Mouse (Mus musculus) kidney, embryonic 14.5 days (tissue): Measurements from ENCODE around the gene Ubash3b. TPM values are rescaled to one million over a fixed set of nuclear protein-coding genes. Genes with fewer than 3 reads are reported as not detected.

ENCODE experiments used
- ATAC-seq: fragments of 200-750 bp; cut with Nextera tagmentation; 2 replicates; pipeline ENCODE4 v1.8.0; 2017; ENCODE audit warnings: moderate number of reproducible peaks, mild to moderate bottlenecking, moderate TSS enrichment, moderate library complexity; ENCODE audit not compliant: low FRiP score, low TSS enrichment
- H3K27ac ChIP-seq: fragments of 300-500 bp; sonication (generic); 2 replicates; pipeline ENCODE4 v1.5.1; 2014; ENCODE audit warnings: low read depth, mild to moderate bottlenecking, low read length, moderate library complexity, mixed read lengths
- H3K27me3 ChIP-seq: fragments of 300-500 bp; sonication (generic); 2 replicates; pipeline ENCODE4 v1.6.1; 2014; ENCODE audit warnings: mild to moderate bottlenecking, low read length; ENCODE audit not compliant: control insufficient read depth, insufficient read depth
- H3K36me3 ChIP-seq: fragments of 300-500 bp; sonication (generic); 2 replicates; pipeline ENCODE4 v1.6.1; 2014; ENCODE audit warnings: low read length, mixed read lengths; ENCODE audit not compliant: control insufficient read depth, insufficient read depth
- H3K4me1 ChIP-seq: fragments of 300-500 bp; sonication (generic); 2 replicates; pipeline ENCODE4 v1.6.1; 2014; ENCODE audit warnings: low read length, mixed read lengths; ENCODE audit not compliant: control insufficient read depth, insufficient read depth
- H3K4me2 ChIP-seq: fragments of 300-500 bp; sonication (generic); replicated peaks from 2 replicates; pipeline ENCODE4 v1.6.1; 2014; ENCODE audit warnings: low read depth, mild to moderate bottlenecking, low read length
- H3K4me3 ChIP-seq: fragments of 300-500 bp; sonication (generic); 2 replicates; pipeline ENCODE4 v1.5.1; 2014; ENCODE audit warnings: mild to moderate bottlenecking, low read length
- H3K9ac ChIP-seq: fragments of 300-500 bp; sonication (generic); 2 replicates; pipeline ENCODE4 v1.6.1; 2014; ENCODE audit warnings: low read depth, mild to moderate bottlenecking, low read length, moderate library complexity
- H3K9me3 ChIP-seq: fragments of 300-500 bp; sonication (generic); 2 replicates; pipeline ENCODE4 v1.6.1; 2016; ENCODE audit warnings: low read length; ENCODE audit not compliant: control insufficient read depth
- WGBS: fragments of 180-500 bp; shearing (Covaris S2); extraction: QIAGEN DNeasy Blood & Tissue Kit; methylation state at CpG from one replicate; pipeline ENCODE4 v1.1.7; 2014; 5-methylcytosine and 5-hydroxymethylcytosine counted together
- polyA plus RNA-seq: library from polyadenylated mRNA; unstranded; fragments of >200 nt; fragmentation: Nextera tagmentation; extraction: Ambion mirVana; gene quantifications from 2 replicates; pipeline ENCODE4 v1.2.1, GENCODE M21; 2014

Gene Ubash3b
- polyA plus RNA-seq, 1 experiment from 2014 or later: 9.3 TPM

- H3K4me2 ChIP-seq: no peak overlapping the region
- H3K9ac ChIP-seq: no peak overlapping the region
- whole genome bisulfite sequencing: 80% methylated on average over 7 of the region's 7 CpGs
- H3K27ac ChIP-seq: no peak overlapping the region
- no peaks in the 10 kb centered on the region for H3K27me3 ChIP-seq
- no peaks in the 10 kb centered on the region for H3K9me3 ChIP-seq
- peaks cover 30% of the 10 kb centered on the region for H3K4me1 ChIP-seq
- no peak overlapping the region for H3K4me3 ChIP-seq
- H3K36me3 ChIP-seq: no peaks in the 10 kb centered on the region
- no peak for ATAC-seq
These were observed 12.9 kb downstream of the Ubash3b start for GRCm38 (mm10) chr9:41148600-41148999.

GRCm38 (mm10) chr9:41147203-41147842, 14.2 kb downstream of the Ubash3b start:
- Histone ChIP-seq H3K4me3 (no peak overlapping the region), H3K9ac (no peak overlapping the region), H3K27ac (no peak overlapping the region), H3K36me3 (no peaks in the 10 kb centered on the region), H3K9me3 (no peaks in the 10 kb centered on the region), H3K4me1 (peaks cover 20% of the 10 kb centered on the region; the same call in 1 of the 2 replicates), H3K4me2 (no peak overlapping the region), H3K27me3 (no peaks in the 10 kb centered on the region)
- ATAC-seq: no peak
- WGBS: 46% methylated on average over 13 of the region's 13 CpGs

- no peaks in the 10 kb centered on the region for H3K36me3 ChIP-seq
- H3K27me3 ChIP-seq: no peaks in the 10 kb centered on the region
- H3K9me3 ChIP-seq: no peaks in the 10 kb centered on the region
- H3K9ac ChIP-seq: no peak overlapping the region
- WGBS: 83% methylated on average over 15 of the region's 15 CpGs
- ATAC-seq: no peak
- no peak overlapping the region for H3K27ac ChIP-seq
- H3K4me2 ChIP-seq: no peak overlapping the region
- H3K4me1 ChIP-seq: peaks cover 13% of the 10 kb centered on the region; the same call in 1 of the 2 replicates
- no peak overlapping the region for H3K4me3 ChIP-seq
These were observed 17.7 kb downstream of the Ubash3b start for GRCm38 (mm10) chr9:41143825-41144224.

- WGBS: 81% methylated on average over 3 of the region's 3 CpGs
- no peaks in the 10 kb centered on the region for H3K27me3 ChIP-seq
- H3K9me3 ChIP-seq: no peaks in the 10 kb centered on the region
- no peak for ATAC-seq
- H3K9ac ChIP-seq: no peak overlapping the region
- no peak overlapping the region for H3K4me3 ChIP-seq
- peaks cover 12% of the 10 kb centered on the region; the same call in 1 of the 2 replicates for H3K4me1 ChIP-seq
- no peak overlapping the region for H3K4me2 ChIP-seq
- H3K27ac ChIP-seq: no peak overlapping the region
- H3K36me3 ChIP-seq: no peaks in the 10 kb centered on the region
These were observed 18.4 kb downstream of the Ubash3b start for GRCm38 (mm10) chr9:41143115-41143514.

GRCm38 (mm10) chr9:41141026-41141425, 20.5 kb downstream of the Ubash3b start:
- WGBS: 83% methylated on average over 2 of the region's 2 CpGs
- H3K4me1 ChIP-seq: 0 out of 2 replicates have a peak, but pooled peaks cover 5% of the 10 kb centered on the region
- no peaks in the 10 kb centered on the region for H3K36me3 ChIP-seq
- H3K27me3 ChIP-seq: no peaks in the 10 kb centered on the region
- H3K27ac ChIP-seq: no peak overlapping the region
- no peak overlapping the region for H3K4me3 ChIP-seq
- no peak for ATAC-seq
- no peak overlapping the region for H3K9ac ChIP-seq
- H3K9me3 ChIP-seq: no peaks in the 10 kb centered on the region
- H3K4me2 ChIP-seq: no peak overlapping the region

GRCm38 (mm10) chr9:41138987-41139808, 22.3 kb downstream of the Ubash3b start:
- no peak overlapping the region for H3K4me3 ChIP-seq
- no peak for ATAC-seq
- 86% methylated on average over 6 of the region's 6 CpGs for WGBS

GRCm38 (mm10) chr9:41136691-41137467, 24.6 kb downstream of the Ubash3b start:
- 53% methylated on average over 7 of the region's 7 CpGs for WGBS
- ATAC-seq: no peak
- H3K4me1 ChIP-seq: 0 out of 2 replicates have a peak, but pooled peaks cover 5% of the 10 kb centered on the region
- H3K9me3 ChIP-seq: no peaks in the 10 kb centered on the region
- H3K4me3 ChIP-seq: no peak overlapping the region
- no peak overlapping the region for H3K27ac ChIP-seq
- no peak overlapping the region for H3K9ac ChIP-seq
- no peaks in the 10 kb centered on the region for H3K27me3 ChIP-seq
- no peaks in the 10 kb centered on the region for H3K36me3 ChIP-seq
- H3K4me2 ChIP-seq: no peak overlapping the region

More at GRCm38 (mm10) chr9:41138987-41139808, 22.3 kb downstream of the Ubash3b start:
- Histone ChIP-seq H3K4me1 (0 out of 2 replicates have a peak, but pooled peaks cover 5% of the 10 kb centered on the region), H3K4me2 (no peak overlapping the region), H3K27ac (no peak overlapping the region), H3K9ac (no peak overlapping the region), H3K27me3 (no peaks in the 10 kb centered on the region), H3K36me3 (no peaks in the 10 kb centered on the region), H3K9me3 (no peaks in the 10 kb centered on the region)

- no peak overlapping the region for H3K27ac ChIP-seq
These were observed 25.2 kb downstream of the Ubash3b start for GRCm38 (mm10) chr9:41136273-41136672.

More at GRCm38 (mm10) chr9:41136273-41136672, 25.2 kb downstream of the Ubash3b start:
- no peak overlapping the region for H3K4me3 ChIP-seq
- no peaks in the 10 kb centered on the region for H3K27me3 ChIP-seq
- H3K4me1 ChIP-seq: 0 out of 2 replicates have a peak, but pooled peaks cover 5% of the 10 kb centered on the region
- no peaks in the 10 kb centered on the region for H3K36me3 ChIP-seq
- H3K9me3 ChIP-seq: no peaks in the 10 kb centered on the region
- H3K4me2 ChIP-seq: no peak overlapping the region
- WGBS: 94% methylated on average over 2 of the region's 2 CpGs
- no peak for ATAC-seq
- H3K9ac ChIP-seq: no peak overlapping the region
